29 mouse cellular contexts compared by ENCODE assay signal in the genomic region with DNA sequence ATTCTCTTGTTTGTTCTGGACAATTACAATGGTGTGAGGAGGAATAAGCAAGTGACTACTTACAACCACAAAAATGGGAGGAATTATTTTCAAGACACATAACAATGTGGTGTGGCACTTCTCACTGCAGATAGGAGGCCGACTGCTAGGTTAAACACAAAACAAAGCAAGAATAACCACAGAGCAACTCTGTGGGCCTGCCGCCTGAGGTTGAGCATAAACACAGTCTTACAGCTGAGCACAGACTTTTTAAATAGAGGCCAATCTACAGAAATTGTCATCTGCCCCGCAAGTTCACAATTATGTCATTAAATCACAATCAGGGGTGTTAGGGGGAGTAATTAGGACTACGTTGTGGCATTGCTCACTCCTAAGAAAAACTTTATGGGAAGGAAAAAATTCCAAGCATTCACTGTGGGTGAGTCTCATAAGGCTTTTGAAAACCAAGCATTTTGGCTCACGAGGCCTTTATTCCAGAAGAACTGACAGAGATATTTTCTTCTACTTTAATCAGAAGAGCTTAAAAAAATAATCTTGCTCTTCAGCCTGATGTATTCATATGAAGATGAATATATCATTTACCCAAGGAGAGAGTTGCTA.
DNase-seq lines count a peak whose midpoint lies in the region; ATAC-seq and TF ChIP-seq lines count a peak whose summit lies in the region.
"Had no signal": no experiment of that assay in that cellular context is flagged by ENCODE, and none has a peak within 500 bp of the region (broad histone marks: within the 10 kb centered on the region; RNA-seq: fewer than 3 reads in every experiment).

No protein-coding gene starts in this region.

- peak overlapping the region; percentile 71 for H3K27ac ChIP-seq in embryonic facial prominence, embryonic 14.5 days (replicated peaks; ENCODE audit: low read depth, low read length)
- H3K27ac ChIP-seq in limb, embryonic 14.5 days (replicated peaks; ENCODE audit: low read depth, low read length), result peak overlapping the region; percentile 55; the same call in 1 of the 2 replicates
- H3K27ac ChIP-seq in hindbrain, embryonic 10.5 days, result no peak overlapping the region
- H3K27ac ChIP-seq: forebrain, embryonic 12.5 days; hindbrain, embryonic 14.5 days; liver, embryonic 12.5 days; midbrain, embryonic 12.5 days; stomach, embryonic 15.5 days had no signal

- ATAC-seq in embryonic facial prominence, embryonic 14.5 days (ENCODE audit: low read depth), result 0 out of 2 replicates have a peak, but pooled peaks have one; percentile 53
- ATAC-seq in limb, embryonic 14.5 days (ENCODE audit: low FRiP score, low read depth), result no peak
- ATAC-seq: intestine, postnatal 0 days; liver, embryonic 12.5 days; liver, postnatal 0 days had no signal

- no peaks in the 10 kb centered on the region for H3K36me3 ChIP-seq in embryonic facial prominence, embryonic 14.5 days (ENCODE audit: control insufficient read depth, insufficient read depth, low read length)
- H3K36me3 ChIP-seq in limb, embryonic 14.5 days (ENCODE audit: control insufficient read depth, insufficient read depth, low read length), result no peaks in the 10 kb centered on the region
- H3K36me3 ChIP-seq in hindbrain, embryonic 10.5 days, result no peaks in the 10 kb centered on the region
- H3K36me3 ChIP-seq: forebrain, embryonic 12.5 days; G1E; liver, embryonic 12.5 days; midbrain, embryonic 12.5 days; stomach, embryonic 15.5 days had no signal

- no peak overlapping the region for H3K4me3 ChIP-seq in embryonic facial prominence, embryonic 14.5 days (ENCODE audit: low read depth, low read length)
- H3K4me3 ChIP-seq in limb, embryonic 14.5 days (replicated peaks; ENCODE audit: low read length), result no peak overlapping the region
- no peak overlapping the region for H3K4me3 ChIP-seq in hindbrain, embryonic 10.5 days
- H3K4me3 ChIP-seq: erythroblast, embryonic 14.5 days; forebrain, embryonic 12.5 days; liver, embryonic 12.5 days; megakaryocyte, embryonic 14.5 days; midbrain, embryonic 12.5 days; stomach, embryonic 15.5 days had no signal

- TF ChIP-seq POLR2A in limb, embryonic 14.5 days (IDR thresholded peaks at IDR 0.05; ENCODE audit: borderline replicate concordance, extremely low read depth, insufficient read depth, insufficient read length), result no peak

- H3K4me1 ChIP-seq in embryonic facial prominence, embryonic 14.5 days (ENCODE audit: control insufficient read depth, insufficient read depth, low read length), result no peaks in the 10 kb centered on the region
- H3K4me1 ChIP-seq in limb, embryonic 14.5 days (ENCODE audit: control insufficient read depth, insufficient read depth, low read length), result peaks cover 15% of the 10 kb centered on the region
- no peaks in the 10 kb centered on the region for H3K4me1 ChIP-seq in hindbrain, embryonic 10.5 days (replicated peaks)
- H3K4me1 ChIP-seq: forebrain, embryonic 12.5 days; liver, embryonic 12.5 days; megakaryocyte, embryonic 14.5 days; midbrain, embryonic 12.5 days; stomach, embryonic 15.5 days had no signal

- no peaks in the 10 kb centered on the region for H3K27me3 ChIP-seq in embryonic facial prominence, embryonic 14.5 days (replicated peaks; ENCODE audit: control insufficient read depth, insufficient read depth, low read length)
- no peaks in the 10 kb centered on the region for H3K27me3 ChIP-seq in limb, embryonic 14.5 days (ENCODE audit: control insufficient read depth, insufficient read depth, low read length)
- H3K27me3 ChIP-seq in hindbrain, embryonic 10.5 days (ENCODE audit: insufficient read depth, poor library complexity, severe bottlenecking), result no peaks in the 10 kb centered on the region
- H3K27me3 ChIP-seq: forebrain, embryonic 12.5 days; liver, embryonic 12.5 days; megakaryocyte, embryonic 14.5 days; midbrain, embryonic 12.5 days; stomach, embryonic 15.5 days had no signal

- H3K4me2 ChIP-seq in embryonic facial prominence, embryonic 14.5 days (ENCODE audit: low read depth, low read length), result no peak overlapping the region
- no peak overlapping the region for H3K4me2 ChIP-seq in limb, embryonic 14.5 days (replicated peaks; ENCODE audit: low read depth, low read length, severe bottlenecking)
- H3K4me2 ChIP-seq: forebrain, embryonic 12.5 days; heart, embryonic 11.5 days; hindbrain, embryonic 14.5 days; liver, embryonic 12.5 days; midbrain, embryonic 12.5 days; stomach, embryonic 15.5 days had no signal

- 36% methylated on average over 5 of the region's 5 CpGs for WGBS in embryonic facial prominence, embryonic 14.5 days
- 17% methylated on average over 5 of the region's 5 CpGs for WGBS in limb, embryonic 14.5 days
- WGBS in hindbrain, embryonic 10.5 days, result 77% methylated on average over 5 of the region's 5 CpGs

- H3K9ac ChIP-seq in embryonic facial prominence, embryonic 14.5 days (ENCODE audit: low read depth, low read length), result no peak overlapping the region
- no peak overlapping the region for H3K9ac ChIP-seq in limb, embryonic 14.5 days (ENCODE audit: low read depth, low read length, severe bottlenecking)
- H3K9ac ChIP-seq: forebrain, embryonic 12.5 days; hindbrain, embryonic 14.5 days; liver, embryonic 12.5 days; liver, postnatal 0 days; midbrain, embryonic 12.5 days; stomach, embryonic 15.5 days had no signal

- no peaks in the 10 kb centered on the region for H3K9me3 ChIP-seq in embryonic facial prominence, embryonic 14.5 days (ENCODE audit: control insufficient read depth, low read length)
- H3K9me3 ChIP-seq in limb, embryonic 14.5 days (ENCODE audit: control insufficient read depth, low read length), result no peaks in the 10 kb centered on the region
- H3K9me3 ChIP-seq in hindbrain, embryonic 10.5 days, result no peaks in the 10 kb centered on the region
- H3K9me3 ChIP-seq: forebrain, embryonic 12.5 days; G1E; liver, embryonic 12.5 days; midbrain, embryonic 12.5 days; stomach, embryonic 15.5 days had no signal

- DNase-seq in 3134 (ENCODE audit: extremely low read depth, insufficient read length, low spot score) (peak; percentile 55), 3T3-L1 (ENCODE audit: low read depth, low spot score) (peak; percentile 72)
- peak; percentile 75 for DNase-seq in embryonic facial prominence, embryonic 14.5 days (ENCODE audit: low spot score)
- peak; percentile 33 for DNase-seq in limb, embryonic 14.5 days (ENCODE audit: low spot score)
- no peak for DNase-seq in gastrocnemius, postnatal 25 days
- DNase-seq in hindbrain, embryonic 10.5 days (ENCODE audit: low spot score), result no peak
- no peak for DNase-seq in neural tube, embryonic 10.5 days (ENCODE audit: extremely low spot score, low spot score)
- DNase-seq: adrenal gland, postnatal 14 days; cerebellum, adult 11 months; cerebellum, adult 9-10 months; cerebellum, postnatal 36 days; gastrocnemius, postnatal 14 days; heart, adult 18-20 months; heart, postnatal 4 days; kidney, adult 9 months; kidney, postnatal 25 days; left cerebral cortex, postnatal 4 days; liver, postnatal 0 days; lung, postnatal 36 days had no signal

Comparison
In these comparisons a context has a peak if more than half of its experiments do, and no peak if none do; other contexts are left out.
1. DNase-seq: peak in 3134 (single experiment), 3T3-L1 (single experiment), embryonic facial prominence, embryonic 14.5 days (single experiment) and limb, embryonic 14.5 days (single experiment); none in gastrocnemius, postnatal 25 days (single experiment), hindbrain, embryonic 10.5 days (single experiment) and neural tube, embryonic 10.5 days (single experiment).